Mouse (Mus musculus): ENCODE data around the gene 4932411N23Rik. TPM values are rescaled to one million over a fixed set of nuclear protein-coding genes. Genes with fewer than 3 reads are reported as not detected.
"Not testable (repeated sequence)": the region's sequence is repeated elsewhere in the genome, so short reads cannot be mapped to it uniquely, and the experiment has no call there.

The 4932411N23Rik gene
- polyA plus RNA-seq (2015; fragmentation: Nextera tagmentation; extraction: Ambion mirVana) = not detected in 2 replicates

- Histone ChIP-seq H3K27ac (no peak within 1 kb of the TSS), H3K4me1 (no peaks in the 10 kb centered on the region), H3K36me3 (no peaks in the 10 kb centered on the region), H3K27me3 (no peaks in the 10 kb centered on the region), H3K9ac (no peak within 1 kb of the TSS), H3K9me3 (no peaks in the 10 kb centered on the region), H3K4me2 (no peak within 1 kb of the TSS), H3K4me3 (no peak within 1 kb of the TSS)
- no peak for ATAC-seq (ENCODE audit: insufficient number of reproducible peaks, insufficient read depth, low FRiP score, low TSS enrichment, low read depth)
Measured at GRCm38 (mm10) chrX:126815768-126816167, at the start of gene 4932411N23Rik. TSS of gene 4932411N23Rik (minus strand) at chrX:126815868.

GRCm38 (mm10) chrX:126779895-126780294, 35.8 kb downstream of the 4932411N23Rik start:
- no peak overlapping the region for H3K27ac ChIP-seq
- no peak overlapping the region for H3K4me2 ChIP-seq
- no peak overlapping the region for H3K4me3 ChIP-seq
- H3K9me3 ChIP-seq = no peaks in the 10 kb centered on the region
- no peaks in the 10 kb centered on the region for H3K4me1 ChIP-seq
- no peak for ATAC-seq (ENCODE audit: insufficient number of reproducible peaks, insufficient read depth, low FRiP score, low TSS enrichment, low read depth)
- no peak overlapping the region for H3K9ac ChIP-seq
- H3K36me3 ChIP-seq = no peaks in the 10 kb centered on the region
- 79% methylated on average over 5 of the region's 5 CpGs for WGBS
- no peaks in the 10 kb centered on the region for H3K27me3 ChIP-seq

- not testable (repeated sequence) for H3K9ac ChIP-seq; H3K27me3 ChIP-seq; H3K27ac ChIP-seq; H3K4me2 ChIP-seq; H3K4me1 ChIP-seq; H3K36me3 ChIP-seq; ATAC-seq (ENCODE audit: insufficient number of reproducible peaks, insufficient read depth, low FRiP score, low TSS enrichment, low read depth); H3K9me3 ChIP-seq; H3K4me3 ChIP-seq
- 84% methylated on average over 5 of the region's 6 CpGs for WGBS
Measured at GRCm38 (mm10) chrX:126777643-126778042, 38.0 kb downstream of the 4932411N23Rik start.

- H3K4me2 ChIP-seq; H3K9ac ChIP-seq; H3K27me3 ChIP-seq; H3K36me3 ChIP-seq; ATAC-seq (ENCODE audit: insufficient number of reproducible peaks, insufficient read depth, low FRiP score, low TSS enrichment, low read depth); H3K27ac ChIP-seq; H3K4me3 ChIP-seq; H3K9me3 ChIP-seq; H3K4me1 ChIP-seq: not testable (repeated sequence)
- WGBS = 79% methylated on average over 5 of the region's 5 CpGs
Measured at GRCm38 (mm10) chrX:126774846-126775245, 40.8 kb downstream of the 4932411N23Rik start.

- WGBS = 75% methylated on average over 5 of the region's 6 CpGs
- not testable (repeated sequence) for H3K4me2 ChIP-seq; H3K27ac ChIP-seq; ATAC-seq (ENCODE audit: insufficient number of reproducible peaks, insufficient read depth, low FRiP score, low TSS enrichment, low read depth); H3K9ac ChIP-seq; H3K4me1 ChIP-seq; H3K36me3 ChIP-seq; H3K9me3 ChIP-seq; H3K27me3 ChIP-seq; H3K4me3 ChIP-seq
Measured at GRCm38 (mm10) chrX:126773511-126773910, 42.2 kb downstream of the 4932411N23Rik start.

Other genes starting within 250 kb of the 4932411N23Rik start
- gene Gm382, start 224.1 kb upstream of the 4932411N23Rik start, polyA plus RNA-seq (2015; fragmentation: Nextera tagmentation; extraction: Ambion mirVana) = not detected in 2 replicates

All from embryonic facial prominence, embryonic 13.5 days (tissue).